Mouse (Mus musculus) myocyte (in vitro differentiated cells): ENCODE results near the gene Grb10.

Experiments
- E2F4 ChIP-seq: IDR thresholded peaks from one replicate; pipeline ENCODE4 v1.6.1; 2011; ENCODE audit warnings: mild to moderate bottlenecking, control low read depth, moderate library complexity; ENCODE audit not compliant: insufficient read depth
- MAX ChIP-seq: IDR thresholded peaks from one replicate; pipeline ENCODE4 v1.6.1; 2011; ENCODE audit warnings: low read depth, mild to moderate bottlenecking, control low read depth
- USF1 ChIP-seq: IDR thresholded peaks from one replicate; pipeline ENCODE4 v1.6.1; 2011; ENCODE audit warnings: low read depth, mild to moderate bottlenecking, control low read depth, moderate library complexity

- TF ChIP-seq USF1 (no peak), E2F4 (no peak), MAX (no peak)
Measured at GRCm38 (mm10) chr11:11954606-11955005, 83.9 kb downstream of the Grb10 start.
